Mouse (Mus musculus): ENCODE measurements around the gene Anapc15-ps.

Anapc15-ps gene

GRCm38 (mm10) chr10:95673351-95673750, at the start of gene Anapc15-ps:
Gene Anapc15-ps (minus strand): TSS chr10:95673451.
- no peak for DNase-seq

DNA sequence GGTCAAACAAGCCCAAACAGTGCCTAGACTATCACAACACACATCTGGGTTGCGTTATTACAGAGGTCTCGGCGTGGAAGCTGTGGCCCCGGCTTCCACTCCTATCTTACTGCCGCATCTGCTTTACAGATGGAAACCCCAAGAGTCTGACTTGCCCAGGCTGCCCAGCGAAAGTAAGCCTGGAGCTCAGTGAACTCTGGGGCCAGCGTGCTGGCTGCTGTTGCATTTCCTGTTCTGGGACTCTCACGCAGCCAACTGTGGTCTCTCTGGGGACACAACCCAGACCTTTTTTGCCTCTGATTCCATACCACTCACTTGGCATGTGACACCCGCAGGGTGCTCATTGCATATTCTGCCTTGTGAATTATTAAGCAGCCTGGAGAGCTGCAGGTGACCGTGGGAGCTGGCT, 49.0 kb upstream of the Anapc15-ps start:
- no peak for DNase-seq

GRCm38 (mm10) chr10:95720181-95720798, 47.0 kb upstream of the Anapc15-ps start:
- DNase-seq, result no peak

DNA sequence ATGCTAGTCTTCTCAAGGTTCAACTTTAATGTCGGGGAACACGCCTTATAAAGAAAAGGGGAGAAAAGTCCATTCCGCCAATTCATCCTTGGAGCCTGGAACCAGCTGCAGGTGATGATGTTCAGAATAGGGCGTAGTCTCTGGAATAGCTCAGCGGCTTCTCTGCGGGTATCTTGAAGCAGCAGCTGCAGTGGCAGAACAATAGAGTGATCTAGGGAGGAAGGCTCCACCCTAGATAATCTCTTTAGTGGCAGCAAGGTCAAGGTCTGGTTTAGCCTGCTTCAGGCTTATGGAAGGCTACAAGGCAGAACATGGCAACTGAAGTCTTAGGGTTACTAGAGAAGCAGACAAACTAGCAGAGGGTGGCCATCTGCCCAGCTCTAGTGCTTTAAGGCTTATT, 46.2 kb upstream of the Anapc15-ps start:
- DNase-seq, result no peak

GRCm38 (mm10) chr10:95718760-95719159, 45.5 kb upstream of the Anapc15-ps start:
- DNase-seq, result no peak

DNA sequence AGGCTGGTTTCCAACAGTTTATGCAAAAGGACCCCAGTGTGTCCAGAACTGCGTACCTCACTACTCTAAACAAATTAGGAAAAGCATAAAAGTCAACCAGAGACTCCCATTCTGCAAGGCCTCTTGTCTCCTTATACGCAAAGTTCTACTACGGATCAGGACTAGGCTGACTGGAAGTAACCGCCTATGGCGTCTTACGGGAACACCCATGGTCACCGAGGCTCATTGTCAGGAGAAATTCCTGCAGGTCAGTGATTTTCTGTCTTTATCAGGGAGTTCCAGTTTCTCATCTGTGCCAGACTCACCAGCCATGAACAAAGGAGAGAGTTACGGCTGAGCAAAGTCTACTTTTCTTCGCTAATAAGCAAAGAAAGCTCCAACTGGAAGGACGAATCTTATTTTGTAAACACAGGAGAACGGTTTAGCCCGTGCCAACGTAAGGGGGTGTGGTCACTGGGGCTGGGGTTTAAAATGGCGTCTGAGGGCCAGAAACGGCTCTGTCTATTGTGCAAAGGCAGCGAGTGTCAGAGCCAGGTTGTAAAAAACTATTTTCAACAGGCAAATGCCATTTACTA, 43.9 kb upstream of the Anapc15-ps start:
- no peak for DNase-seq

DNA sequence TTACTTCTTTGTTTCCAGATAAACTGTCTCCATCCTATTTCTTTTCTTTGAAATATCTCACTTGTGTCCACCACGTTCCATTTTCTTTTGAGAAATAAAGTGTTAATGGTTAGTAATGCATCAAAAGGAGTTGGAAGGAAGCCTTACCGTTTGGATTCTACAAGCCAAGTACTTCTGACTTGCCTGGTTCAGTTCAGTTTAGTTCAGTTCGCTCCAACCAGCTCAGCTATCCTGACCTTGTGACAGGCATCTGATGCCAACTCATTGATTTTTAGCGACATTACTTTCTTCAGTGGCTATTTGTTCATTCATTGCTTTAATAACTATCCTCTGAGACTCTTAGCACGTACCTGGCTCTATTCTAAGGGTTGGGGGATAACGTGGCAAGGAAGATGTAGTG, 42.4 kb upstream of the Anapc15-ps start:
- DNase-seq, result no peak

GRCm38 (mm10) chr10:95712221-95712620, 39.0 kb upstream of the Anapc15-ps start:
- no peak for DNase-seq

GRCm38 (mm10) chr10:95709903-95710660, 36.8 kb upstream of the Anapc15-ps start:
- DNase-seq, result no peak

GRCm38 (mm10) chr10:95709143-95709880, 36.1 kb upstream of the Anapc15-ps start:
- DNase-seq, result no peak

DNA sequence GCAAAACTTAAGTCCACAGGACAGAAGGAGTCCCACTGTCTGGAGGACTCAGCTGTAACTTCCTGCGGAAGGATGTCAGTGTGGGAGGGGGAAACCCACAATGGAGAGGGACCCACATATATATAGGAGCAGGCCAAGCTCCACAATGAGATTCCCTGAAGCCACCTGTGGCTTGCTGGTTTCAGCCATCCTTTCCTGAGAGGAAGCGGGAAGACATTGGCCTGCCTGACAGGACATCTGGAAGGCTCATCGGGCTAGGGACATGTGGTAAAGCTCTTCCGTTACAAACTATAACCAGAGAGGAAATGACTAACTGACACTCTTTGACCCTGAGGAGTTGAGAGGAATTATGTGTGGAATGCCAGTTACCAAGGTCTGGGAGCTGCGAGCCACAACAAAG, 34.8 kb upstream of the Anapc15-ps start:
- DNase-seq, result no peak

- DNase-seq, result no peak
Measured at GRCm38 (mm10) chr10:95706867-95707266, 33.6 kb upstream of the Anapc15-ps start.

DNA sequence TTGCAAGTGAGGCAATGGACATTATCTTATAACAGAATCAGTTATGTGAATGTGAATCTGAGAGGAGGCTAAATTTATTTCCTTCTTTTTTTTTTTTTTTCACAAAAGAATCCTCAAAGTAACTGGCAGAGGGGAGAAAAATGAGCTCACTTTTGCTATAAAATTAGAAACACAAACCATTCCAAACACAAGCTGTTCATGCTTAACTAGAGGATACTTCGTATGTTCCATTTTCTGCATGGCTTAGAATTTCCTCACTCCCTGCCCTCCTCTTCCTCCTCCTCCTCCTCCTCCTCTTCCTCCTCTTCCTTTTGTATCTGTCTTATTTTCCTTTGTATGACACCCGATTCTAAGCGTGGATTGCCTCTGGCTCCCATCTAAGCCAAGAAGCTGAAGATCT, 32.5 kb upstream of the Anapc15-ps start:
- no peak for DNase-seq

GRCm38 (mm10) chr10:95704847-95705246, 31.6 kb upstream of the Anapc15-ps start:
- no peak for DNase-seq

DNA sequence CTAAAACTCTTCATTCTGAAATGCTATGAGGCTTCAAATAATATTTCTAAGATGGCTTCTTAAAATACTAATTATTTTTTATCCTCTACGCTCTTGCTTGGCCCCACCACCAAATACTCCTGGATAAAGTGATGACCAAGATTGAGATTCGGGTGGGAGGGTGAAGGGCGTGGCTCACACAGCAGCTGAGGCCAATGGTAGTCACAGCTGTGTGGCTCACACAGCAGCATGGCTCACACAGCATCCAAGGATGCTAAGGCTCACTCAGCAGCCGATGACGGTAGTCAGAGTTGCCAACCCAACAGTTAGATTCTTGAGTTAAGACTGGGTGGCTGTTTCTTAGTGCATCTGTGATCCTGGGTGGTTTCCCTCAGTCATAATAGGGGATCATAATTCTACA, 30.5 kb upstream of the Anapc15-ps start:
- DNase-seq, result no peak

DNA sequence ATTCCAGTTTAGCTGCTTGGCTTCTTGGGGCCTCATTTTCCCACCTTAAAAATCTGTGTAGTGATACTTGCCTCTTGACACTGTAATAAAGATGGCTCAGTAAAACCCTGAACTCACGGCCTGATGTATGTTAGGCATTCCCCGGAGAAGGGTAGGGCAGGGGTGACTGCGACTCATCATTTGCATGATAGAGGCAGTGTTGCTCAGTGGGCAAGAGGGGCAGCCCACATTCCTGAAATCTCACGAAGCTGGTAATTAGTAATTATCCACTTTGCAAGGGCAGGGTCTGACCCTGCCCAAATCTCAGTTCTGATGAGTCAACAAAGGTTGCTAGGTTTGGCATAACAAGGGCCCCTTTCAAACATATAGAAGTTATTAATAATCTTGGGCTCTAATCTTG, 27.2 kb upstream of the Anapc15-ps start:
- no peak for DNase-seq

DNA sequence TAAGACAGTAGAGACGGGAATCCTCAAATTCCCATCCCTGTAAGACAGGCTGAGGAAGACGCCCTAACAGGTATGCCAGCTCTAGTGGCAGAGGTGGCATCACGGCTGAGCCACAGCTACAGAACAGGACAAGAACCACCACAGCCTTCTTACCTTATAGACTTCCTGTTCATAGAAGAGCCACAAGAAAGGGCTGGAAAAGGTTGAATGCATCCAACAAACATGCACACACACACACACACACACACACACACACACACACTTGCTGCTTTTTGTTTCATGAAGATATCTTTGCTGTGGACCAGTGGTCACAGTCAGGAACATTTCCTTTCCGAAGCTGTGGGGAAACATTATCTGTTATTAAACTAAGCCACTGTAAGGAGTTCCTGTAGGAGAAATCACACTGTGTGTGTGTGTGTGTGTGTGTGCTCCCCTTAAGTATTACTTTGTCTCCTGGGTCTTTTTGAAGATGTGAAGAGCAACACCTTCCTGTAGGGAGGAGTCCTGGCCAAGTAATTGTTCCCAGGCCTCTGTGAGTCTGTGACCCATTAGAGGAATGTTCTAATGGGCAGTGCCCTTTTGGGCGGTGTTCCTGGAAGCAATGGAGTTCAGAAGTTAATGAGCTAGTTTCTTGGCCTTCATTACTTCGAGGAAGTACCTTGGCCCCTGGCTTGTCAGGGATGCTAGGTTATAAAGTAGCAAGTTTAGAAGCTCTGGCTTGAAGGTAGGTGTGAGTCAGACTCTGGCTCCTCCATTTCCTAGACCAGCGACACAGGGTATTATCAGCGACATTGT, 25.9 kb upstream of the Anapc15-ps start:
- DNase-seq, result no peak

- DNase-seq, result no peak
Measured at GRCm38 (mm10) chr10:95696253-95696641, 23.0 kb upstream of the Anapc15-ps start.

DNA sequence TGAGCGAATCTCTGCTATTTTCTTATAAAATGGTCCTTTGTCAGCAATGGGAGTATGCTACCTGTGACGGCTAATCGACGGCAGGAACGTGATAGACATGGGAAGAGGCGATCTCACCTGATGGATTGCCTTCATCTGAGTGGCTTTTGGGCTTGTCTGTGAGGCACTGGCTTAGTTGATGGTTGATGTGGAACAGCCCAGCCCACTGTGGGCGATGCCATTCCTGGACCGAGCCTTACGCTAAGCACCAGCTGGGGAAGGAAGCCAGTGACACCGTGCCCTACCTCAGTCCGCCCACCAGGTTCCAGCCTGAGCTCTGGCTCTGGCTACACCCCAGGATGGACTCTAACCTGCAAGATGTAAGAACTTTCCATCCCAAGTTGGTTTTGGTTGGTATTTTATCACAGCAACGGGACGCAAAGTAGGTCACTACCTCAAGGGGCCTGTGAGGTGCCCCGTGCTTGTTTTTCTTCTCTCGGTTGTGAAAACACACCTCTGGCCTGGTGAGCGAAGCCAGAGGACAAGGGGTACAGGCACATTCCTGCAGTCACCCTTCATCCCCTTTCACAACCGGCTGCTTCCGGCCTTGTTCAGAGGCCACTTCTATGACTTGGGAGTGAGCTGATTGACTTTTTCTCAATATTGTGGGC, 22.5 kb upstream of the Anapc15-ps start:
- no peak for DNase-seq

- no peak for DNase-seq
Measured at GRCm38 (mm10) chr10:95694559-95695251, 21.5 kb upstream of the Anapc15-ps start.

- DNase-seq, result no peak
Measured at GRCm38 (mm10) chr10:95691347-95691746, 18.1 kb upstream of the Anapc15-ps start.

DNA sequence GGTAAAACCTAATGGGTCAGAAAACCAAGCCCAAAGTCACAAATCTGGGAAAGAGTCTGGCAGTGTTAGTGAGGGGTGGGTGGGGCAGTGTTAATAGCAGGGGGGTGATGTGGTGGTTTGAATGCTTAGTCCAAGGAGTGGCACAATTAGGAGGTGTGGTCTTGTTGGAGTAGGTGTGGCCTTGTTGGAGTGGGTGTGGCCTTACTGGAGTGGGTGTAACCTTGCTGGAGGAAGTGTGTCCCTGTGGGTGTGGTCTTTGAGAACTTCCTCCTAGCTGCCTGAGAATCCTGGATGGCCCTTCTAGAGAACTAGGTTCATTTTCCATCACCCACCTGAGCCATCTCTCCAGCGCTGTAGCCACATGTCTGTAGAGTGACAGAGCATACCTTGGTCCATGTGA, 16.6 kb upstream of the Anapc15-ps start:
- no peak for DNase-seq
